ENCODE assay signal across 8 mouse cellular contexts in genomic region chr2:150362878-150363229, GRCm38 (mm10). TPM values are rescaled to one million over a fixed set of nuclear protein-coding genes. Genes with fewer than 3 reads are reported as not detected.
DNase-seq lines count a peak whose midpoint lies in the region; ATAC-seq and TF ChIP-seq lines count a peak whose summit lies in the region.

No protein-coding gene starts in this region.

- no peak overlapping the region for H3ac ChIP-seq in C2C12 (ENCODE audit: control insufficient read depth, insufficient read length, low read depth)

- WGBS in forebrain, embryonic 16.5 days, result 10% methylated on average over 4 of the region's 4 CpGs
- WGBS in liver, postnatal 0 days (ENCODE audit: insufficient replicate concordance), result 4% methylated on average over 4 of the region's 4 CpGs

- H3K4me1 ChIP-seq in forebrain, embryonic 16.5 days (replicated peaks; ENCODE audit: control insufficient read depth, insufficient read depth, low read length), result peaks cover 3% of the 10 kb centered on the region
- no peaks in the 10 kb centered on the region for H3K4me1 ChIP-seq in liver, postnatal 0 days (ENCODE audit: insufficient read depth)

- H3K79me3 ChIP-seq in C2C12 (ENCODE audit: low read depth), result no peaks in the 10 kb centered on the region

- peak overlapping the region; percentile 89 for H3K27ac ChIP-seq in gastrocnemius, adult 2 months
- H3K27ac ChIP-seq in forebrain, embryonic 16.5 days (ENCODE audit: low read length), result no peak overlapping the region
- H3K27ac ChIP-seq in liver, postnatal 0 days (ENCODE audit: low read depth), result peak overlapping the region; percentile 81

- H3K4me3 ChIP-seq in gastrocnemius, adult 2 months, result peak overlapping the region; percentile 88
- peak overlapping the region; percentile 61 for H3K4me3 ChIP-seq in C2C12 (ENCODE audit: insufficient read depth, poor library complexity, severe bottlenecking)
- H3K4me3 ChIP-seq in forebrain, embryonic 16.5 days (replicated peaks; ENCODE audit: low read length), result peak overlapping the region; percentile 66
- H3K4me3 ChIP-seq in liver, postnatal 0 days (ENCODE audit: low read depth, low read length), result peak overlapping the region; percentile 64

- no peak for TF ChIP-seq CTCF in gastrocnemius, adult 2 months (IDR thresholded peaks at IDR 0.05)
- TF ChIP-seq CTCF in C2C12 (IDR thresholded peaks at IDR 0.05; ENCODE audit: control insufficient read depth, insufficient read depth, insufficient read length), result no peak
- no peak for TF ChIP-seq CTCF in liver, postnatal 0 days (IDR thresholded peaks at IDR 0.05; ENCODE audit: low read depth)

- H3K4me2 ChIP-seq in forebrain, embryonic 16.5 days (ENCODE audit: low read length), result peak overlapping the region; percentile 62
- H3K4me2 ChIP-seq in liver, postnatal 0 days (ENCODE audit: low read depth, low read length), result peak overlapping the region; percentile 67

- no peak for TF ChIP-seq EP300 in liver, postnatal 0 days (IDR thresholded peaks at IDR 0.05; ENCODE audit: low read depth)

- H3K9me3 ChIP-seq in forebrain, embryonic 16.5 days (ENCODE audit: control insufficient read depth, low read length), result no peaks in the 10 kb centered on the region; the same call in 1 of the 2 replicates
- H3K9me3 ChIP-seq in liver, postnatal 0 days (ENCODE audit: low read length), result no peaks in the 10 kb centered on the region

- H3K9ac ChIP-seq in forebrain, embryonic 16.5 days (replicated peaks; ENCODE audit: low read depth, low read length), result peak overlapping the region; percentile 81
- H3K9ac ChIP-seq in liver, postnatal 0 days (replicated peaks), result peak overlapping the region; percentile 70

- H3K27me3 ChIP-seq in C2C12 (ENCODE audit: control insufficient read depth, insufficient read depth, insufficient read length), result no peaks in the 10 kb centered on the region
- no peaks in the 10 kb centered on the region for H3K27me3 ChIP-seq in forebrain, embryonic 16.5 days (replicated peaks; ENCODE audit: control insufficient read depth, insufficient read depth, low read length)
- no peaks in the 10 kb centered on the region for H3K27me3 ChIP-seq in liver, postnatal 0 days (ENCODE audit: insufficient read depth, low read length)

- H3K36me3 ChIP-seq in C2C12 (ENCODE audit: control insufficient read depth, insufficient read depth), result no peaks in the 10 kb centered on the region
- no peaks in the 10 kb centered on the region for H3K36me3 ChIP-seq in forebrain, embryonic 16.5 days (ENCODE audit: control insufficient read depth, insufficient read depth)
- H3K36me3 ChIP-seq in liver, postnatal 0 days (replicated peaks; ENCODE audit: insufficient read depth, low read length), result no peaks in the 10 kb centered on the region

- intact Hi-C loops in gastrocnemius, adult 2 months (cut with DNase I), result no loop called here
- intact Hi-C loops in gastrocnemius, postnatal 36 days (cut with DNase I), result no loop called here

- ATAC-seq in forebrain, embryonic 16.5 days, result peak; percentile 45
- peak; percentile 78 for ATAC-seq in liver, postnatal 0 days

- no peak for DNase-seq in gastrocnemius, adult 2 months
- no peak for DNase-seq in gastrocnemius, postnatal 36 days
- DNase-seq in liver, postnatal 0 days, result no peak
- DNase-seq in frontal cortex, postnatal 10 days (ENCODE audit: low spot score in 2 of 2), result no peak
- DNase-seq in layer of hippocampus, postnatal 10 days (ENCODE audit: low spot score in 2 of 2), result no peak
- DNase-seq in cerebellum, postnatal 14 days, result no peak

- H3K79me2 ChIP-seq in C2C12 (ENCODE audit: control insufficient read depth, insufficient read depth), result no peaks in the 10 kb centered on the region

TF ChIP-seq in C2C12, 6 proteins besides CTCF, POLR2A, EP300 and RAD21:
- no peak for TF ChIP-seq MYOG (IDR thresholded peaks at IDR 0.05; ENCODE audit: control insufficient read depth, extremely low read depth, insufficient read length)
- no peak for TF ChIP-seq CEBPB (IDR thresholded peaks at IDR 0.05; ENCODE audit: low read depth)
- no peak for TF ChIP-seq USF1 (IDR thresholded peaks at IDR 0.05; ENCODE audit: low read depth)
- no peak for TF ChIP-seq MAX (IDR thresholded peaks at IDR 0.05)
- TF ChIP-seq FOSL1 (IDR thresholded peaks at IDR 0.05; ENCODE audit: insufficient read depth, low read length, poor library complexity, severe bottlenecking), result no peak
- no peak for TF ChIP-seq MYOD1 (IDR thresholded peaks at IDR 0.05; ENCODE audit: control insufficient read depth, insufficient read length, low read depth)

RNA-seq across cellular contexts. Expression of gene 3300002I08Rik, which starts 0.3 kb away (rescaled TPM):
- 1 to 10 TPM in 1 of 2 experiments, under 1 TPM in 1; 0.92 to 1.6 TPM for total RNA-seq in gastrocnemius, adult 2 months (2021)
- 1 to 10 TPM; 1.3 to 1.4 TPM for total RNA-seq in gastrocnemius, postnatal 36 days (2021)
- polyA plus RNA-seq in C2C12 (2012; fragmentation: generic; extraction: Trizol), result 0.75 TPM
- polyA plus RNA-seq in forebrain, embryonic 16.5 days (2015; fragmentation: Nextera tagmentation; extraction: Ambion mirVana), result 16.0 and 17.0 TPM in 2 replicates
- polyA plus RNA-seq in liver, postnatal 0 days (2015; fragmentation: Nextera tagmentation; extraction: Ambion mirVana), result 0.79 and 1.2 TPM in 2 replicates
- 10 to 100 TPM; 10.7 to 12.3 TPM for total RNA-seq in layer of hippocampus, postnatal 10 days (2021)

RNA-seq across cellular contexts. Expression of gene Gm10130, which starts 39.4 kb away (rescaled TPM):
- total RNA-seq in gastrocnemius, adult 2 months (2021), result 1 to 10 TPM in 1 of 2 experiments, not detected in 1; 1.1 TPM
- total RNA-seq in gastrocnemius, postnatal 36 days (2021), result 1 to 10 TPM in 1 of 2 experiments, not detected in 1; 1.9 TPM
- polyA plus RNA-seq in C2C12 (2012; fragmentation: generic; extraction: Trizol), result not detected
- 1.1 and 3.1 TPM in 2 replicates for polyA plus RNA-seq in forebrain, embryonic 16.5 days (2015; fragmentation: Nextera tagmentation; extraction: Ambion mirVana)
- polyA plus RNA-seq in liver, postnatal 0 days (2015; fragmentation: Nextera tagmentation; extraction: Ambion mirVana), result 0.62 TPM in 1 of 2 replicates, not detected in the other
- total RNA-seq in layer of hippocampus, postnatal 10 days (2021), result 1 to 10 TPM in 1 of 2 experiments, not detected in 1; 2.5 TPM

Comparison
In these comparisons a context has a peak if more than half of its experiments do, and no peak if none do; other contexts are left out.
1. RNA of gene 3300002I08Rik, which starts 0.3 kb away (total RNA-seq): 10.7 to 12.3 TPM in layer of hippocampus, postnatal 10 days; 0.92 to 1.6 TPM in gastrocnemius, adult 2 months and 1.3 to 1.4 TPM in gastrocnemius, postnatal 36 days; every median in the first group is over 4 times any median in the second.
2. Peak in every context shown above with its lines, with median percentiles within 50 percentile points of each other: H3K4me3 ChIP-seq.